Mouse (Mus musculus): Measurements from ENCODE around the gene Erbin.

Gene Erbin

DNA sequence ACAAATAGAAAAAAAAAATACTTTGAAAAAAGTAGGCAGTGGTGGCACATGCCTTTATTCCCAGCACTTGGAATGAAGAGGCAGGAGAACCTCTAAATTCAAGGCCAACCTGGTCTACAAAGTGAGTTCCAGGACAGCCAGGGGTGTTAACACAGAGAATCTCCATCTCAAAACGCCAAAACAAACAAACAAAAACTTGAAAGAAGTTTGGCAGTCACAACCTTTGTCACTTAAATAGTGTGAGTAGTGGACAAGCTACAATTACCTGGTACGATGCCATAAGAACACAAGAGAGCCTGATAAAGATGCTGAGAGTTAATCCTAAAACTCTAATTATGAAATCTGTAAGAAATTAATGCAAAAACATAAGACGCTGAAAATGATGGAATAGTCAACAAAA lies 8.0 kb downstream of the Erbin start:
- DNase-seq (ENCODE audit: low spot score in 2 of 2), result no peak

GRCm38 (mm10) chr13:103910598-103910997 lies 9.7 kb downstream of the Erbin start:
- no peak for DNase-seq (ENCODE audit: low spot score in 2 of 2)

- no peak for DNase-seq (ENCODE audit: low spot score in 2 of 2)
Measured at GRCm38 (mm10) chr13:103909894-103910293, 10.4 kb downstream of the Erbin start.

DNA sequence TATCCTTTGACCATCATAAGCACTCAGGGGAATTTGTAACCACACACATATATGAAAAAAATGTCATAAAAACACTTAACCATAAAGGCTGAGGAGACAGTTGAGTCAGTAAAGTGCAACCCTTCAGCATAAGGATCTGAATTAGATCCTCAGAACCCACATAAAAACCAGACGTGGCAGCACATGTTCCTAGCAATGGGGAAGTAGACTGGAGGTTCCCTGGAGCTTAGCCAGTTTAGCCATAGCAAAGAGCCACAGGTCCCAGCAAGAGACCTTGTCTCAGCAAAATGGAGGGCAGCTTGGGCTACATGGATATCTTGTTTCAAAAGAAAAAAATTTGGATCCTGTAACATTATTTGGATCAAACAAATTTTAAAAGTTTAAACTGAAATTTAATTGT lies 20.3 kb downstream of the Erbin start:
- no peak for DNase-seq (ENCODE audit: low spot score in 2 of 2)

- no peak for DNase-seq (ENCODE audit: low spot score in 2 of 2)
Measured at GRCm38 (mm10) chr13:103897606-103898005, 22.7 kb downstream of the Erbin start.

DNA sequence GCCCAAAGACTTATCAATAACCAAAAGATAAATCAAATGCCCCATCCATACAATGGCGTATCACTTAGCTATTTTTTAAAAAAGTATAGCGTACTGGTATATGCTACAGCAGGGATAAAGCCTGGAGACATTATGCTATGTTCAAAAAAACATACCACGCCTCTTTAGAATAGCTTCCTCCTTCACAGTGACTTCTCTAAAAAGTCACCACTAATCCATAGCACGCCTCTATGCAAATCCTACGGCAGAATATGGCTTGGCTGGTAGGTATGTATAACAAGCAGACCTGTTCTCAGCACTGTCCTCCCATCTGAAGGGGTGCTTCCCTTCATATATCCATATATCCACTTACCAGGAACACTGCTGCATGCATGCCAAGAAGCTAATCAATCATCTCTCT lies 27.2 kb downstream of the Erbin start:
- no peak for DNase-seq (ENCODE audit: low spot score in 2 of 2)

GRCm38 (mm10) chr13:103890038-103890437 lies 30.3 kb downstream of the Erbin start:
- no peak for DNase-seq (ENCODE audit: low spot score in 2 of 2)

DNA sequence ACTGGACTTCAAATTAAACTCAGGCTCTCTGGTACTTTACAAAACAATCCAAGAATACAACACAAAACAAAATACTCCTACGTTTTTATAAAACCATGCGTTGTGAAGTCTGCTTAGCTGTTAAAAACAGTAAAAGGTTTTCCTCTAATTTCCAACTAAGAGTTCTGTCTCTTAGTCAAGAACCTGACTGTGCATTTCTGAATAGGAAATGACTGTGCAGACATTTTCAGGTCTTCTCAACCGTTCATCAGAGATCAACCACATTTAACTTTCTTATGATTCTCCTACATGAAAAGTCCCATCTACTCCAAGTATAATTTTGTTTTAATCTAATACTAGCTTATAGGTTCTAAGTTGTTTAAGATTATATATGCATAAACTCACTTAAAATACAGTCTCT lies 33.8 kb downstream of the Erbin start:
- DNase-seq (ENCODE audit: low spot score in 2 of 2), result no peak

- no peak for DNase-seq (ENCODE audit: low spot score in 2 of 2)
Measured at GRCm38 (mm10) chr13:103881200-103881599, 39.1 kb downstream of the Erbin start.

GRCm38 (mm10) chr13:103876743-103877142 lies 43.6 kb downstream of the Erbin start:
- no peak for DNase-seq (ENCODE audit: low spot score in 2 of 2)

- no peak for DNase-seq (ENCODE audit: low spot score in 2 of 2)
Measured at GRCm38 (mm10) chr13:103875823-103876514, 44.3 kb downstream of the Erbin start.

DNA sequence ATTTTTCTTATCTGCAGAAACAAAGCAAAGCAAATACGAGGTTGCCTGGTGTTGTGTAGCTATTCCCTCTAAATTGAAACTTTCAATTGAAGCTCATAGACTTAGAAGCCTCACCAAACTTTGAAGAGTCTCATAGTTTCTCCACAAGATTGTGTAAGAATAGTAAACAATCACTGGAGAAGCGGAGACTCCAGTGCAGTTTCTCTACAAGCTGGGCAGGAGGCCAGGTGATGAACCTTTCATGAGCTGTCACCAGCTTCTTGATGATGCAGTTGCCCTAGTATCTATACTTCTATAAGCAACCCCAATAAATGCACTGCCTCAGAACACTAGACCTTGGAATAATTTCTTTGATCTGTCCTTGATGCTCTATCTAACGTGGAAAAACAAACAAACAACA lies 49.5 kb downstream of the Erbin start:
- no peak for DNase-seq (ENCODE audit: low spot score in 2 of 2)

DNA sequence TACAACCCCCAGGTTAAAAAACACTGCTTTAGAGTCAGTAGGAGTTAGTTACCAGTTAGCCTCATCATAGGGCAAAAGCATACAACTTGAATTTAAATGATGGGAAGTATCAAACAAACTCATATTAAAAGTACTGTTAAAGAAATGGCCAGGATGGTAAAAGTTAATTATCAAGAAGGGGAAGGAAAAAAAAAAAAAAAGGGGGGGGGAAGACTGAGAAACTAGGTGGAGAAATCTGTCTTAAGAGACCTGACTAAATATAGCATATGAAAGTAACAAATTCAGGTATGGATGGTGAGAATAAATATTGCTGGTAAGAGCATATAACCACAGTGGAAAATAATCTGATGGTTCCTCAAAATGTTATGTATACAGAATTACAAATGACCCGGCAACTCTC lies 50.2 kb downstream of the Erbin start:
- DNase-seq (ENCODE audit: low spot score in 2 of 2), result no peak

GRCm38 (mm10) chr13:103868875-103869274 lies 51.4 kb downstream of the Erbin start:
- no peak for DNase-seq (ENCODE audit: low spot score in 2 of 2)

DNA sequence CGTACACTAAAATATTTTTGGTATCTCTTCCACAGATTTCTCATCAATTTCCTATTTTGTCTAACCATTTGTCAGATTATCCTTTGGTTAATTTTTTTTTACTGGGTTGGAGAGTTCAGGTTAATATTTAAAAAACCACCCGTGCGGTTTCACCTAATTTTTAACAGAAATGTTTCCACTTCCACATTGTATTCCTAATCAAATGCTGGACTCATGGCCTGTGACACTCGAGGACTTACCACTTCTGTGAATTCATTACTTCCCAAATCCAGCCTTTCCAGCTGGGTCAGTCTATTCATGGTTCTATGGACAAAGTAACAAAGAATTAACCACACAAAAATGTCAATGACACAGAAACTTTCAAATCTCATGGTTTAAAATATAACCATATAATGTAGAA lies 58.3 kb downstream of the Erbin start:
- DNase-seq (ENCODE audit: low spot score in 2 of 2), result no peak

- no peak for DNase-seq (ENCODE audit: low spot score in 2 of 2)
Measured at GRCm38 (mm10) chr13:103859041-103859440, 61.3 kb downstream of the Erbin start.

GRCm38 (mm10) chr13:103847614-103848013 lies 72.7 kb downstream of the Erbin start:
- no peak for DNase-seq (ENCODE audit: low spot score in 2 of 2)

- peak in 1 of 2 experiments; percentile 5 for DNase-seq (ENCODE audit: low spot score in 2 of 2)
Measured at GRCm38 (mm10) chr13:103841287-103842201, 78.8 kb downstream of the Erbin start.

GRCm38 (mm10) chr13:103838619-103839018 lies 81.7 kb downstream of the Erbin start:
- DNase-seq (ENCODE audit: low spot score in 2 of 2), result no peak

DNA sequence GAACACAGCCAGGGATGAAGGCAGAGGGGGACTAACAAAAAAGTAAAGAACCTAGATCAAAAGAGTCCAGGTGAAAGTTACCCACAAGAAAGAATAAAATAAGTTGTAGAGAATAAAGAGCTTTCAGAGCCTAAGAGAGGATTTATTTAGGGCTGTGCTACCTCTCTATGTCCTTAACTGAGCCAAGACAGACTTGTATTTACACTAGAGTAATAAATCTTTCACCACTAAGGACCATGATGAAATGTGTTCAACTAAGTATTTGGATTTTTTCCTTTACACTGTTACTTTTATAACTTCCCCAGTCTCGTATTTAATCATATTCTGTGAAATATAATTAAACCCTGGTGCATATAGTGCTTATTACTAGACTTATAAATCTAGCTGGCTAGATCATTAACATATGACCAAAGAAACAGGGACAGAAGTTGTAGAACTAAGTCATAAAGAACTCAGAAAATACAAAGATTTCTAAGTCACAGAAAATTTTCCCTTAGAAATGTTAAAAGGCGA lies 90.6 kb downstream of the Erbin start:
- DNase-seq (ENCODE audit: low spot score in 2 of 2), result no peak

- no peak for DNase-seq (ENCODE audit: low spot score in 2 of 2)
Measured at GRCm38 (mm10) chr13:103822270-103822669, 98.0 kb downstream of the Erbin start.

DNA sequence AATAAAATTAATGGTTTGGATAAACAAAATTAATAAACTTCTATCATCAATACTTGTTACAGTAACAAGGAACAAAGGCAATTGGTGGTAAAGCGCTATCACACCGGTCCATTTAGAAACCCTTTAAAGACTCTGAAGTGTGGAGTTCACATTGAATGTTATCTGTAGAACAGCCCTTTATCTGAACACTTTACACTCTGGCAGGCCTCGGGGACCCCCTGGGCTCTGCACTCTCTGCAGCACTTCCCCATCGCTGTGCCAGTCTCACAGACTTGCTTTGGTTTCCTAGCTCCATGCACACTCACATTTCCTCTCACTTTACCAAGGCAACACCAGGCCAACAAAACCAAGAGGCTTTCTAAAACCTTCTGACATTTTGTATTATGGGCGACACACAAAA lies 100.9 kb downstream of the Erbin start:
- DNase-seq (ENCODE audit: low spot score in 2 of 2), result no peak

- DNase-seq (ENCODE audit: low spot score in 2 of 2), result no peak
Measured at GRCm38 (mm10) chr13:103817935-103818334, 102.4 kb downstream of the Erbin start.

Data from urinary bladder, adult 18-20 months (tissue).